Mouse (Mus musculus) neural tube, embryonic 10.5 days (tissue): ENCODE results near the gene Rras2.

Source experiments
- DNase-seq: peaks from one replicate; pipeline ENCODE4 v3.0.0-alpha.2; 2017; ENCODE audit warnings: low spot score; ENCODE audit errors: extremely low spot score

The Rras2 gene

GRCm38 (mm10) chr7:114074133-114074532, 43.4 kb downstream of the Rras2 start:
- no peak for DNase-seq

GRCm38 (mm10) chr7:114071851-114072616, 45.5 kb downstream of the Rras2 start:
- DNase-seq = no peak

GRCm38 (mm10) chr7:114071395-114071794, 46.2 kb downstream of the Rras2 start:
- no peak for DNase-seq

GRCm38 (mm10) chr7:114070458-114070840, 47.1 kb downstream of the Rras2 start:
- DNase-seq = no peak

- DNase-seq = no peak
These were observed 47.7 kb downstream of the Rras2 start for GRCm38 (mm10) chr7:114069726-114070457.

GRCm38 (mm10) chr7:114068956-114069533, 48.5 kb downstream of the Rras2 start:
- no peak for DNase-seq

- peak; percentile 88 for DNase-seq
These were observed 50.9 kb downstream of the Rras2 start for GRCm38 (mm10) chr7:114066529-114067178.

- no peak for DNase-seq
These were observed 52.0 kb downstream of the Rras2 start for GRCm38 (mm10) chr7:114065407-114066185.

GRCm38 (mm10) chr7:114063966-114064365, 53.6 kb downstream of the Rras2 start:
- no peak for DNase-seq

GRCm38 (mm10) chr7:114063534-114063933, 54.0 kb downstream of the Rras2 start:
- no peak for DNase-seq

GRCm38 (mm10) chr7:114062451-114062850, 55.1 kb downstream of the Rras2 start:
- no peak for DNase-seq

GRCm38 (mm10) chr7:114060445-114060844, 57.1 kb downstream of the Rras2 start:
- DNase-seq = no peak

GRCm38 (mm10) chr7:114058927-114059441, 58.6 kb downstream of the Rras2 start:
- no peak for DNase-seq

GRCm38 (mm10) chr7:114058166-114058565, 59.4 kb downstream of the Rras2 start:
- no peak for DNase-seq

GRCm38 (mm10) chr7:114053720-114054119, 63.9 kb downstream of the Rras2 start:
- no peak for DNase-seq

- DNase-seq = no peak
These were observed 71.8 kb downstream of the Rras2 start for GRCm38 (mm10) chr7:114045814-114046213.

GRCm38 (mm10) chr7:114043929-114044549, 73.5 kb downstream of the Rras2 start:
- no peak for DNase-seq

GRCm38 (mm10) chr7:114042973-114043928, 74.3 kb downstream of the Rras2 start:
- no peak for DNase-seq

GRCm38 (mm10) chr7:114041349-114041748, 76.2 kb downstream of the Rras2 start:
- no peak for DNase-seq
